Mouse (Mus musculus) forebrain, embryonic 10.5 days (tissue): ENCODE measurements around the gene Pdgfra. TPM values are rescaled to one million over a fixed set of nuclear protein-coding genes. Genes with fewer than 3 reads are reported as not detected.

Experiments used
- DNase-seq: peaks from one replicate; pipeline ENCODE4 v3.0.0-alpha.2; 2017; ENCODE audit warnings: low spot score; ENCODE audit errors: extremely low spot score
- H3K27ac ChIP-seq: fragments of 300-500 bp; sonication (generic); 2 replicates; pipeline ENCODE4 v1.5.1; 2016; ENCODE audit warnings: mild to moderate bottlenecking
- H3K27me3 ChIP-seq: fragments of 300-500 bp; sonication (generic); 2 replicates; pipeline ENCODE4 v1.6.1; 2016; ENCODE audit warnings: mild to moderate bottlenecking; ENCODE audit not compliant: poor library complexity, severe bottlenecking
- H3K36me3 ChIP-seq: fragments of 300-500 bp; sonication (generic); replicated peaks from 2 replicates; pipeline ENCODE4 v1.6.1; 2016; ENCODE audit warnings: mild to moderate bottlenecking, moderate library complexity
- H3K4me1 ChIP-seq: fragments of 300-500 bp; sonication (generic); 2 replicates; pipeline ENCODE4 v1.6.1; 2016
- H3K4me3 ChIP-seq: fragments of 300-500 bp; sonication (generic); 2 replicates; pipeline ENCODE4 v1.5.1; 2016; ENCODE audit warnings: mild to moderate bottlenecking, moderate library complexity
- H3K9me3 ChIP-seq: fragments of 300-500 bp; sonication (generic); 2 replicates; pipeline ENCODE4 v1.6.1; 2016; ENCODE audit warnings: mild to moderate bottlenecking, moderate library complexity
- WGBS: fragments of 180-500 bp; shearing (Covaris S2); methylation state at CpG from one replicate; pipeline ENCODE4 v1.1.7; 2016; 5-methylcytosine and 5-hydroxymethylcytosine counted together
- microRNA-seq: library from miRNA; unstranded; fragments of <30 nt; microRNA quantifications from one replicate; pipeline ENCODE4, GENCODE M21; 2017
- polyA plus RNA-seq: library from polyadenylated mRNA; unstranded; fragments of >200 nt; fragmentation: Nextera tagmentation; extraction: Ambion mirVana; gene quantifications from 2 replicates; pipeline ENCODE4 v1.2.1, GENCODE M21; 2016

The Pdgfra gene
- polyA plus RNA-seq, 1 experiment from 2014 or later: 20.2 TPM

GRCm38 (mm10) chr5:75238363-75238762 lies 86.3 kb downstream of the Pdgfra start:
- DNase-seq: no peak

GRCm38 (mm10) chr5:75238928-75239777 lies 87.1 kb downstream of the Pdgfra start:
- Histone ChIP-seq H3K4me3 (no peak overlapping the region), H3K9me3 (no peaks in the 10 kb centered on the region), H3K36me3 (no peaks in the 10 kb centered on the region), H3K27me3 (no peaks in the 10 kb centered on the region), H3K27ac (no peak overlapping the region), H3K4me1 (no peaks in the 10 kb centered on the region)
- WGBS: 88% methylated on average over 15 of the region's 15 CpGs
- DNase-seq: no peak

More at GRCm38 (mm10) chr5:75238363-75238762, 86.3 kb downstream of the Pdgfra start:
- H3K4me3 ChIP-seq: no peak overlapping the region
- 60% methylated on average over 2 of the region's 2 CpGs for WGBS
- H3K36me3 ChIP-seq: no peaks in the 10 kb centered on the region
- no peaks in the 10 kb centered on the region for H3K4me1 ChIP-seq
- H3K27ac ChIP-seq: no peak overlapping the region
- no peaks in the 10 kb centered on the region for H3K27me3 ChIP-seq
- no peaks in the 10 kb centered on the region for H3K9me3 ChIP-seq

GRCm38 (mm10) chr5:75247070-75247740 lies 95.1 kb downstream of the Pdgfra start:
- no peak overlapping the region for H3K27ac ChIP-seq
- 0 out of 2 replicates have a peak, but pooled peaks cover 2% of the 10 kb centered on the region for H3K9me3 ChIP-seq
- no peak for DNase-seq
- H3K4me1 ChIP-seq: 0 out of 2 replicates have a peak, but pooled peaks cover 3% of the 10 kb centered on the region
- 85% methylated on average over 25 of the region's 25 CpGs for WGBS
- H3K4me3 ChIP-seq: no peak overlapping the region
- no peaks in the 10 kb centered on the region for H3K27me3 ChIP-seq
- no peaks in the 10 kb centered on the region for H3K36me3 ChIP-seq

Small RNAs within 50 kb of the gene (microRNA-seq; reads per million reads assigned to microRNA genes)
- 0.90 reads per million for gene Mir7025

Other genes with a start within 250 kb of the Pdgfra start
- 34.4 and 37.8 TPM in 2 replicates for gene Chic2, start 107.5 kb upstream of the Pdgfra start, polyA plus RNA-seq
- 8.8 and 10.5 TPM in 2 replicates for gene Gsx2, start 76.7 kb upstream of the Pdgfra start, polyA plus RNA-seq